41 mouse cellular contexts compared by ENCODE assay signal in the genomic region with DNA sequence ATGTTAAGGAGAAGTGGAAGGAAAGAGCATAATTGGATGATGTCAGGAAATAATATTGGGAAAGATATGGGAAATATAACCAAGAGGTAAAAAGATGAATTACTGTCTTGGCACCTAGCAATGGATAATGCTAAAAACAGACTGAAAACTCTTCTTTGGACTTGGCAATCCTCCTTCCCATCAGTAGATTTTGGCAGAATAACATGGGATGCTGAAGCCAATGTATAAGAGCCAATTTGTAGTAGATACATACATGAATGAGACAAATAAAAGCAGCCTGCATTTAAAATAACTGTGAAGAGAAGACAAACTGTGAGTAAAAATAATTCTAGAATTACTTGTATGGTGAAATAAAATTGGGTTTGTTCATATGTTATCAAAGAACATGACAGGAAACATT. TPM values are rescaled to one million over a fixed set of nuclear protein-coding genes. Genes with fewer than 3 reads are reported as not detected.
"Had no signal": no experiment of that assay in that cellular context is flagged by ENCODE, and none has a peak within 500 bp of the region (broad histone marks: within the 10 kb centered on the region; RNA-seq: fewer than 3 reads in every experiment).

No protein-coding gene starts in this region.

- H3K27ac ChIP-seq: gastrocnemius, adult 2 months; heart, embryonic 10.5 days; hindbrain, embryonic 10.5 days; hindbrain, embryonic 12.5 days; hindbrain, embryonic 14.5 days; intestine, embryonic 15.5 days; kidney, embryonic 15.5 days; kidney, postnatal 0 days; left cerebral cortex, adult 2 months; limb, embryonic 10.5 days; limb, embryonic 12.5 days; liver, embryonic 13.5 days; liver, embryonic 15.5 days had no signal

- H3K4me2 ChIP-seq: heart, embryonic 12.5 days; hindbrain, embryonic 12.5 days; hindbrain, embryonic 14.5 days; intestine, embryonic 15.5 days; kidney, embryonic 15.5 days; limb, embryonic 12.5 days; liver, embryonic 11.5 days; liver, embryonic 13.5 days; liver, embryonic 15.5 days had no signal

- DNase-seq: gastrocnemius, adult 2 months; gastrocnemius, postnatal 10 days; gastrocnemius, postnatal 25 days; heart, adult 18-20 months; heart, postnatal 10 days; heart, postnatal 4 days; kidney, adult 2 months; kidney, adult 9 months; kidney, postnatal 14 days; kidney, postnatal 36 days; liver; liver, embryonic 13.5 days had no signal

- H3K9ac ChIP-seq: heart, embryonic 12.5 days; hindbrain, embryonic 12.5 days; hindbrain, embryonic 14.5 days; intestine, embryonic 15.5 days; kidney, embryonic 15.5 days; limb, embryonic 12.5 days; liver, embryonic 13.5 days; liver, embryonic 15.5 days had no signal

- ATAC-seq: hindbrain, embryonic 16.5 days; inflammation-experienced regulatory T-cells, adult 6 months; intestine, embryonic 15.5 days; intestine, postnatal 0 days had no signal

- H3K4me1 ChIP-seq: heart, embryonic 10.5 days; heart, embryonic 12.5 days; hindbrain, embryonic 10.5 days; hindbrain, embryonic 12.5 days; intestine, embryonic 15.5 days; kidney, embryonic 15.5 days; limb, embryonic 10.5 days; limb, embryonic 12.5 days; liver, embryonic 13.5 days; liver, embryonic 15.5 days had no signal

- H3K4me3 ChIP-seq: gastrocnemius, adult 2 months; heart, embryonic 10.5 days; heart, embryonic 12.5 days; hindbrain, embryonic 10.5 days; hindbrain, embryonic 12.5 days; intestine, embryonic 15.5 days; kidney, embryonic 15.5 days; left cerebral cortex, adult 2 months; limb, embryonic 10.5 days; limb, embryonic 12.5 days; liver, embryonic 13.5 days; liver, embryonic 15.5 days had no signal

- H3K9me3 ChIP-seq: heart, embryonic 10.5 days; heart, embryonic 12.5 days; hindbrain, embryonic 10.5 days; hindbrain, embryonic 12.5 days; intestine, embryonic 15.5 days; kidney, embryonic 15.5 days; limb, embryonic 10.5 days; limb, embryonic 12.5 days; liver, embryonic 13.5 days; liver, embryonic 15.5 days had no signal

- H3K27me3 ChIP-seq: heart, embryonic 12.5 days; hindbrain, embryonic 12.5 days; intestine, embryonic 15.5 days; kidney, embryonic 15.5 days; limb, embryonic 12.5 days; liver, embryonic 13.5 days; liver, embryonic 15.5 days had no signal

- H3K36me3 ChIP-seq: heart, embryonic 10.5 days; heart, embryonic 12.5 days; hindbrain, embryonic 10.5 days; hindbrain, embryonic 12.5 days; intestine, embryonic 15.5 days; kidney, embryonic 15.5 days; limb, embryonic 10.5 days; limb, embryonic 12.5 days; liver, embryonic 13.5 days; liver, embryonic 15.5 days had no signal

RNA-seq across cellular contexts. Expression of a gene that starts 18.7 kb away (rescaled TPM):
- total RNA-seq: gastrocnemius, adult 2 months; gastrocnemius, postnatal 10 days; gastrocnemius, postnatal 25 days; gastrocnemius, postnatal 4 days; granulocyte monocyte progenitor cell, adult 5-6 weeks; heart, adult 18-20 months; heart, adult 8-10 months; heart, postnatal 10 days; heart, postnatal 25 days; heart, postnatal 4 days; layer of hippocampus, adult 18-20 months; layer of hippocampus, postnatal 10 days; layer of hippocampus, postnatal 25 days; left cerebral cortex, adult 2 months; left cerebral cortex, postnatal 14 days; left cerebral cortex, postnatal 36 days had no signal
- polyA plus RNA-seq: heart, embryonic 10.5 days; heart, embryonic 12.5 days; heart, embryonic 14.5 days; heart, embryonic 16.5 days; hindbrain, embryonic 10.5 days; hindbrain, embryonic 12.5 days; hindbrain, embryonic 14.5 days; hindbrain, embryonic 16.5 days; inflammation-experienced regulatory T-cells, adult 6 months; intestine, embryonic 15.5 days; intestine, postnatal 0 days; kidney, adult 2 months; kidney, embryonic 15.5 days; large intestine, adult 2 months; limb, embryonic 10.5 days; limb, embryonic 12.5 days; limb, embryonic 14.5 days; liver, embryonic 11.5 days; liver, embryonic 13.5 days; liver, embryonic 15.5 days had no signal
